Mouse (Mus musculus) forebrain, embryonic 15.5 days (tissue): ENCODE measurements at regions not wholly inside any gene's neighbourhood (a gene's known extent, or its start where the extent isn't known, plus 50 kb on each side); places are given as distances from the start of the nearest gene placed in this dataset.

ENCODE experiments used
- ATAC-seq: fragments of 200-750 bp; cut with Nextera tagmentation; replicated peaks from 2 replicates; pipeline ENCODE4 v1.8.0; 2017; ENCODE audit warnings: mild to moderate bottlenecking, moderate TSS enrichment, moderate library complexity
- H3K27ac ChIP-seq: fragments of 300-500 bp; sonication (generic); replicated peaks from 2 replicates; pipeline ENCODE4 v1.5.1; 2015; ENCODE audit warnings: mild to moderate bottlenecking, inconsistent platforms
- H3K27me3 ChIP-seq: fragments of 300-500 bp; sonication (generic); 2 replicates; pipeline ENCODE4 v1.6.1; 2015; ENCODE audit warnings: inconsistent platforms
- H3K36me3 ChIP-seq: fragments of 300-500 bp; sonication (generic); 2 replicates; pipeline ENCODE4 v1.6.1; 2015; ENCODE audit warnings: mild to moderate bottlenecking, inconsistent platforms
- H3K4me1 ChIP-seq: fragments of 300-500 bp; sonication (generic); 2 replicates; pipeline ENCODE4 v1.6.1; 2015; ENCODE audit warnings: inconsistent platforms
- H3K4me2 ChIP-seq: fragments of 300-500 bp; sonication (generic); replicated peaks from 2 replicates; pipeline ENCODE4 v1.6.1; 2015; ENCODE audit warnings: mild to moderate bottlenecking, inconsistent platforms
- H3K4me3 ChIP-seq: fragments of 300-500 bp; sonication (generic); 2 replicates; pipeline ENCODE4 v1.5.1; 2015; ENCODE audit warnings: mild to moderate bottlenecking, inconsistent platforms
- H3K9ac ChIP-seq: fragments of 300-500 bp; sonication (generic); replicated peaks from 2 replicates; pipeline ENCODE4 v1.6.1; 2015; ENCODE audit warnings: mild to moderate bottlenecking, inconsistent platforms
- H3K9me3 ChIP-seq: fragments of 300-500 bp; sonication (generic); 2 replicates; pipeline ENCODE4 v1.6.1; 2016; ENCODE audit warnings: inconsistent platforms
- WGBS: fragments of 180-500 bp; shearing (Covaris S2); methylation state at CpG from one replicate; pipeline ENCODE4 v1.1.7; 2015; ENCODE audit warnings: mixed read lengths; 5-methylcytosine and 5-hydroxymethylcytosine counted together

- Histone ChIP-seq H3K9ac (no peak overlapping the region), H3K27ac (no peak overlapping the region), H3K4me2 (no peak overlapping the region), H3K4me3 (no peak overlapping the region), H3K36me3 (no peaks in the 10 kb centered on the region), H3K9me3 (no peaks in the 10 kb centered on the region), H3K27me3 (no peaks in the 10 kb centered on the region), H3K4me1 (peaks cover 13% of the 10 kb centered on the region)
- no peak for ATAC-seq
- WGBS: 88% methylated on average over 4 of the region's 4 CpGs
These were observed 169.4 kb downstream of the Maf start for GRCm38 (mm10) chr8:115538236-115538635.

GRCm38 (mm10) chr8:115537761-115538160, 169.8 kb downstream of the Maf start:
- Histone ChIP-seq H3K36me3 (no peaks in the 10 kb centered on the region), H3K4me1 (peaks cover 13% of the 10 kb centered on the region), H3K27ac (no peak overlapping the region), H3K4me2 (no peak overlapping the region), H3K9me3 (no peaks in the 10 kb centered on the region), H3K27me3 (no peaks in the 10 kb centered on the region), H3K9ac (no peak overlapping the region), H3K4me3 (no peak overlapping the region)
- 15% methylated on average over 5 of the region's 5 CpGs for WGBS
- ATAC-seq: 0 out of 2 replicates have a peak, but pooled peaks have one; percentile 48

GRCm38 (mm10) chr8:115536554-115537346, 170.8 kb downstream of the Maf start:
- no peak overlapping the region for H3K4me2 ChIP-seq

GRCm38 (mm10) chr8:115536001-115536400, 171.6 kb downstream of the Maf start:
- WGBS: 76% methylated on average over 8 of the region's 8 CpGs
- no peaks in the 10 kb centered on the region for H3K36me3 ChIP-seq
- no peak for ATAC-seq

More at GRCm38 (mm10) chr8:115536554-115537346, 170.8 kb downstream of the Maf start:
- no peak overlapping the region for H3K9ac ChIP-seq
- H3K4me3 ChIP-seq: no peak overlapping the region
- H3K36me3 ChIP-seq: no peaks in the 10 kb centered on the region
- H3K9me3 ChIP-seq: no peaks in the 10 kb centered on the region
- no peak for ATAC-seq
- WGBS: 83% methylated on average over 19 of the region's 19 CpGs
- H3K4me1 ChIP-seq: peaks cover 13% of the 10 kb centered on the region
- no peak overlapping the region for H3K27ac ChIP-seq
- no peaks in the 10 kb centered on the region for H3K27me3 ChIP-seq

GRCm38 (mm10) chr8:115534030-115534429, 173.6 kb downstream of the Maf start:
- H3K4me1 ChIP-seq: peaks cover 13% of the 10 kb centered on the region
- no peaks in the 10 kb centered on the region for H3K27me3 ChIP-seq
- no peaks in the 10 kb centered on the region for H3K36me3 ChIP-seq
- H3K4me3 ChIP-seq: no peak overlapping the region
- H3K9me3 ChIP-seq: no peaks in the 10 kb centered on the region
- H3K9ac ChIP-seq: no peak overlapping the region
- WGBS: 80% methylated on average over 2 of the region's 2 CpGs
- H3K27ac ChIP-seq: no peak overlapping the region
- no peak overlapping the region for H3K4me2 ChIP-seq
- no peak for ATAC-seq

More at GRCm38 (mm10) chr8:115536001-115536400, 171.6 kb downstream of the Maf start:
- Histone ChIP-seq H3K9ac (no peak overlapping the region), H3K27me3 (no peaks in the 10 kb centered on the region), H3K4me2 (no peak overlapping the region), H3K9me3 (no peaks in the 10 kb centered on the region), H3K27ac (no peak overlapping the region), H3K4me3 (no peak overlapping the region), H3K4me1 (peaks cover 13% of the 10 kb centered on the region)

GRCm38 (mm10) chr8:115531343-115531742, 176.3 kb downstream of the Maf start:
- Histone ChIP-seq H3K4me2 (no peak overlapping the region), H3K4me1 (no peaks in the 10 kb centered on the region), H3K27me3 (no peaks in the 10 kb centered on the region), H3K9ac (no peak overlapping the region), H3K27ac (no peak overlapping the region), H3K4me3 (no peak overlapping the region), H3K9me3 (no peaks in the 10 kb centered on the region), H3K36me3 (no peaks in the 10 kb centered on the region)
- ATAC-seq: no peak
- WGBS: 91% methylated on average over 6 of the region's 6 CpGs

GRCm38 (mm10) chr8:115529568-115530342, 177.8 kb downstream of the Maf start:
- Histone ChIP-seq H3K27me3 (no peaks in the 10 kb centered on the region), H3K9ac (no peak overlapping the region), H3K4me3 (no peak overlapping the region), H3K9me3 (no peaks in the 10 kb centered on the region), H3K4me1 (no peaks in the 10 kb centered on the region), H3K36me3 (no peaks in the 10 kb centered on the region), H3K4me2 (no peak overlapping the region), H3K27ac (no peak overlapping the region)
- no peak for ATAC-seq
- 61% methylated on average over 14 of the region's 14 CpGs for WGBS

- H3K36me3 ChIP-seq: no peaks in the 10 kb centered on the region
- no peak overlapping the region for H3K27ac ChIP-seq
- H3K4me1 ChIP-seq: no peaks in the 10 kb centered on the region
- 96% methylated on average over 11 of the region's 11 CpGs for WGBS
- no peak overlapping the region for H3K4me2 ChIP-seq
- no peaks in the 10 kb centered on the region for H3K27me3 ChIP-seq
- H3K9ac ChIP-seq: no peak overlapping the region
- no peaks in the 10 kb centered on the region for H3K9me3 ChIP-seq
- no peak for ATAC-seq
- no peak overlapping the region for H3K4me3 ChIP-seq
These were observed 178.7 kb downstream of the Maf start for GRCm38 (mm10) chr8:115528879-115529278.

- Histone ChIP-seq H3K4me1 (no peaks in the 10 kb centered on the region), H3K27me3 (no peaks in the 10 kb centered on the region), H3K9ac (no peak overlapping the region), H3K27ac (no peak overlapping the region), H3K4me3 (no peak overlapping the region), H3K36me3 (no peaks in the 10 kb centered on the region), H3K9me3 (no peaks in the 10 kb centered on the region), H3K4me2 (no peak overlapping the region)
- ATAC-seq: no peak
- WGBS: 84% methylated on average over 8 of the region's 8 CpGs
These were observed 182.4 kb downstream of the Maf start for GRCm38 (mm10) chr8:115525149-115525548.

GRCm38 (mm10) chr8:115524713-115525112, 182.9 kb downstream of the Maf start:
- Histone ChIP-seq H3K4me3 (no peak overlapping the region), H3K4me2 (no peak overlapping the region), H3K27ac (no peak overlapping the region), H3K27me3 (no peaks in the 10 kb centered on the region), H3K4me1 (no peaks in the 10 kb centered on the region), H3K9ac (no peak overlapping the region), H3K9me3 (no peaks in the 10 kb centered on the region), H3K36me3 (no peaks in the 10 kb centered on the region)
- 73% methylated on average over 8 of the region's 8 CpGs for WGBS
- no peak for ATAC-seq

- Histone ChIP-seq H3K27me3 (no peaks in the 10 kb centered on the region), H3K9me3 (no peaks in the 10 kb centered on the region), H3K4me1 (no peaks in the 10 kb centered on the region), H3K27ac (no peak overlapping the region), H3K36me3 (no peaks in the 10 kb centered on the region), H3K4me2 (no peak overlapping the region), H3K4me3 (no peak overlapping the region), H3K9ac (no peak overlapping the region)
- WGBS: 79% methylated on average over 5 of the region's 5 CpGs
- no peak for ATAC-seq
These were observed 185.1 kb downstream of the Maf start for GRCm38 (mm10) chr8:115522527-115522926.

- no peak for ATAC-seq
- 75% methylated on average over 4 of the region's 4 CpGs for WGBS
- Histone ChIP-seq H3K9me3 (no peaks in the 10 kb centered on the region), H3K36me3 (no peaks in the 10 kb centered on the region), H3K4me3 (no peak overlapping the region), H3K27ac (no peak overlapping the region), H3K4me2 (no peak overlapping the region), H3K9ac (no peak overlapping the region), H3K27me3 (no peaks in the 10 kb centered on the region), H3K4me1 (no peaks in the 10 kb centered on the region)
These were observed 191.9 kb downstream of the Maf start for GRCm38 (mm10) chr8:115515647-115516046.
